Mouse (Mus musculus) lung, adult 2 months (tissue): Measurements from ENCODE around the gene Gm12166.
"Not testable (repeated sequence)": the region's sequence is repeated elsewhere in the genome, so short reads cannot be mapped to it uniquely, and the experiment has no call there.

ENCODE experiments used
- CTCF ChIP-seq: fragments of 200-500 bp; IDR thresholded peaks from 2 replicates; pipeline ENCODE4 v1.5.1; 2011; ENCODE audit warnings: mild to moderate bottlenecking, low read length, control low read depth; ENCODE audit not compliant: insufficient read depth
- POLR2A ChIP-seq: fragments of 200-500 bp; IDR thresholded peaks from 2 replicates; pipeline ENCODE4 v1.6.1; 2011; ENCODE audit warnings: low read depth, mild to moderate bottlenecking, control low read depth, low read length, borderline replicate concordance; ENCODE audit errors: extremely low read depth

DNA sequence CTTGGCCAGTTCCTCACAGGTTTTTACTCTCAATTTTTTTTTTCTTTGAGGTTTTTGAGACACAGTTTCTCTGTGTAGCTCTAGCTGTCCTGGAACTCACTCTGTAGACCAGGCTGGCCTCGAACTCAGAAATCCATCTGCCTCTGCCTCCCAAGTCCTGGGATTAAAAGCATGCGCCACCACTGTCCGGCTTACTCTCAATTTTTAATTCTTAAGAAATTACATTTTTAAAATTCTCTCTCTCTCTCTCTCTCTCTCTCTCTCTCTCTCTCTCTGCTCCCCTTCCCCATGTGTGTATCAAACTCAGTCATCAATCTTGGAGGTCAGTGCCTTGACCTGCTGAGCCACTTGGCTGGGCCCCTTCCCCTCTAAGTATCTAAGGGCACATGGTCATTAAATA lies 1.3 kb upstream of the Gm12166 start:
- TF ChIP-seq CTCF, POLR2A: not testable (repeated sequence)
